Mouse (Mus musculus) MEL (cell line): Measurements from ENCODE around the gene Slc37a3. TPM values are rescaled to one million over a fixed set of nuclear protein-coding genes. Genes with fewer than 3 reads are reported as not detected.

Source experiments
- DNase-seq: peaks from one replicate; pipeline ENCODE4 v3.0.0; 2011; ENCODE audit warnings: low read depth, low spot score
- H3K27ac ChIP-seq: 2 replicates; pipeline ENCODE4 v1.5.1; 2012; ENCODE audit warnings: low read depth, mild to moderate bottlenecking, control low read depth, low read length, moderate library complexity; ENCODE audit not compliant: control insufficient read depth
- H3K27me3 ChIP-seq, 2 experiments: fragments of 150-350 bp in 1 of 2; sonication (generic) in 1 of 2; 2 replicates each; pipeline ENCODE4 v1.6.1; 2012; ENCODE audit warnings: low read length in 2 of 2, mild to moderate bottlenecking in 2 of 2, improper control_type of control experiment in 1 of 2, moderate library complexity in 1 of 2; ENCODE audit not compliant: insufficient read depth in 2 of 2, control insufficient read depth in 1 of 2
- H3K36me3 ChIP-seq, 2 experiments: 2 replicates each; pipeline ENCODE4 v1.6.1; 2012 to 2014; ENCODE audit warnings: low read length in 2 of 2, improper control_type of control experiment in 1 of 2, inconsistent platforms in 1 of 2, mild to moderate bottlenecking in 1 of 2; ENCODE audit not compliant: insufficient read depth in 2 of 2, control insufficient read depth in 1 of 2
- H3K4me1 ChIP-seq, 2 experiments: fragments of 150-350 bp in 1 of 2; sonication (generic) in 1 of 2; 2 replicates each; pipeline ENCODE4 v1.6.1; 2012; ENCODE audit warnings: low read length in 2 of 2, improper control_type of control experiment in 1 of 2, mild to moderate bottlenecking in 1 of 2; ENCODE audit not compliant: insufficient read depth in 2 of 2, control insufficient read depth in 1 of 2
- H3K4me3 ChIP-seq, 2 experiments: fragments of 150-350 bp in 1 of 2; sonication (generic) in 1 of 2; 2 replicates each; pipeline ENCODE4 v1.5.1; 2012; ENCODE audit warnings: low read depth in 2 of 2, low read length in 2 of 2, mild to moderate bottlenecking in 2 of 2, moderate library complexity in 2 of 2, control low read depth in 1 of 2, improper control_type of control experiment in 1 of 2; ENCODE audit not compliant: control insufficient read depth in 1 of 2, insufficient read depth in 1 of 2
- H3K79me2 ChIP-seq: 2 replicates; pipeline ENCODE4 v1.6.1; 2012; ENCODE audit warnings: mild to moderate bottlenecking, low read length, moderate library complexity; ENCODE audit not compliant: control insufficient read depth, poor library complexity, insufficient read depth
- H3K9ac ChIP-seq: 2 replicates; pipeline ENCODE4 v1.6.1; 2012; ENCODE audit warnings: low read depth, mild to moderate bottlenecking, control low read depth, low read length, moderate library complexity; ENCODE audit not compliant: control insufficient read depth, poor library complexity, severe bottlenecking
- H3K9me3 ChIP-seq: fragments of 150-350 bp; sonication (generic); replicated peaks from 2 replicates; pipeline ENCODE4 v1.6.1; 2012; ENCODE audit warnings: mild to moderate bottlenecking, low read length, improper control_type of control experiment, moderate library complexity; ENCODE audit not compliant: insufficient read depth
- BHLHE40 ChIP-seq: IDR thresholded peaks from 2 replicates; pipeline ENCODE4 v1.6.1; 2012; ENCODE audit warnings: low read depth, mild to moderate bottlenecking, inconsistent platforms, low read length, improper control_type of control experiment, borderline replicate concordance
- CHD1 ChIP-seq: IDR thresholded peaks from 2 replicates; pipeline ENCODE4 v1.6.1; 2012; ENCODE audit warnings: low read depth, mild to moderate bottlenecking, inconsistent platforms, low read length, improper control_type of control experiment
- E2F4 ChIP-seq: IDR thresholded peaks from 2 replicates; pipeline ENCODE4 v1.6.1; 2011; ENCODE audit warnings: low read depth, low read length, improper control_type of control experiment, borderline replicate concordance
- ETS1 ChIP-seq: IDR thresholded peaks from 2 replicates; pipeline ENCODE4 v1.6.1; 2012; ENCODE audit warnings: low read depth, mild to moderate bottlenecking, inconsistent platforms, low read length, improper control_type of control experiment, moderate library complexity
- JUND ChIP-seq: IDR thresholded peaks from 2 replicates; pipeline ENCODE4 v1.6.1; 2011; ENCODE audit warnings: low read depth, mild to moderate bottlenecking, improper control_type of control experiment, low read length
- MAX ChIP-seq: IDR thresholded peaks from 2 replicates; pipeline ENCODE4 v1.6.1; 2011; ENCODE audit warnings: low read length, improper control_type of control experiment
- MEF2A ChIP-seq: IDR thresholded peaks from 2 replicates; pipeline ENCODE4 v1.6.1; 2014; ENCODE audit warnings: low read depth, mild to moderate bottlenecking, inconsistent platforms, low read length, improper control_type of control experiment; ENCODE audit not compliant: poor library complexity, insufficient replicate concordance, severe bottlenecking; ENCODE audit errors: extremely low read depth
- MYB ChIP-seq: IDR thresholded peaks from 2 replicates; pipeline ENCODE4 v1.6.1; 2011; ENCODE audit warnings: mild to moderate bottlenecking, low read depth, low read length, improper control_type of control experiment
- MYC ChIP-seq: IDR thresholded peaks from 2 replicates; pipeline ENCODE4 v1.6.1; 2011; ENCODE audit warnings: low read depth, mild to moderate bottlenecking, low read length, improper control_type of control experiment, moderate library complexity
- NELFE ChIP-seq: IDR thresholded peaks from 2 replicates; pipeline ENCODE4 v1.6.1; 2011; ENCODE audit warnings: low read depth, low read length, improper control_type of control experiment
- NRF1 ChIP-seq: IDR thresholded peaks from 2 replicates; pipeline ENCODE4 v1.6.1; 2014; ENCODE audit warnings: low read depth, mild to moderate bottlenecking, inconsistent platforms, low read length, improper control_type of control experiment, moderate library complexity; ENCODE audit not compliant: poor library complexity, insufficient read depth, severe bottlenecking
- POLR2AphosphoS5 ChIP-seq: IDR thresholded peaks from 2 replicates; pipeline ENCODE4 v1.6.1; 2012; ENCODE audit warnings: low read depth, borderline replicate concordance, mild to moderate bottlenecking, inconsistent platforms, low read length, moderate library complexity, mixed read lengths
- RAD21 ChIP-seq: IDR thresholded peaks from 2 replicates; pipeline ENCODE4 v1.6.1; 2011; ENCODE audit warnings: mild to moderate bottlenecking, low read depth, low read length, improper control_type of control experiment
- RCOR1 ChIP-seq: IDR thresholded peaks from 2 replicates; pipeline ENCODE4 v1.6.1; 2012; ENCODE audit warnings: low read depth, mild to moderate bottlenecking, inconsistent platforms, low read length, improper control_type of control experiment
- SIN3A ChIP-seq: IDR thresholded peaks from 2 replicates; pipeline ENCODE4 v1.6.1; 2012; ENCODE audit warnings: low read length, improper control_type of control experiment, inconsistent platforms
- TBP ChIP-seq: IDR thresholded peaks from 2 replicates; pipeline ENCODE4 v1.8.0; 2011; ENCODE audit warnings: low read depth, low read length, improper control_type of control experiment
- UBTF ChIP-seq: IDR thresholded peaks from 2 replicates; pipeline ENCODE4 v1.6.1; 2012; ENCODE audit warnings: low read depth, mild to moderate bottlenecking, inconsistent platforms, low read length, improper control_type of control experiment, moderate library complexity, borderline replicate concordance; ENCODE audit not compliant: insufficient read depth
- USF2 ChIP-seq, 2 experiments: IDR thresholded peaks; 2 replicates each; pipeline ENCODE4 v1.6.1; 2011 to 2012; ENCODE audit warnings: improper control_type of control experiment in 2 of 2, low read length in 2 of 2, borderline replicate concordance in 1 of 2, inconsistent platforms in 1 of 2, low read depth in 1 of 2, mild to moderate bottlenecking in 1 of 2; ENCODE audit not compliant: insufficient read depth in 1 of 2
- ZKSCAN1 ChIP-seq: IDR thresholded peaks from 2 replicates; pipeline ENCODE4 v1.6.1; 2012; ENCODE audit warnings: low read depth, mild to moderate bottlenecking, inconsistent platforms, low read length, improper control_type of control experiment, moderate library complexity
- polyA plus RNA-seq, 2 experiments: library from polyadenylated mRNA; stranded (reverse) in 1 of 2; unstranded in 1 of 2; fragments of >175 nt in 1 of 2; fragments of >200 nt in 1 of 2; gene quantifications; 2 replicates each; pipeline versions ENCODE4 v1.2.1 to v1.2.4; 2012; ENCODE audit warnings: low replicate concordance in 2 of 2, low read depth in 1 of 2; ENCODE audit not compliant: insufficient read length in 2 of 2, insufficient read depth in 1 of 2, missing spikeins in 1 of 2
- total RNA-seq: library from RNA; depleted of rRNA; stranded (reverse); fragments of 300-350 nt; gene quantifications from 2 replicates; pipeline ENCODE4 v1.2.3, GENCODE M21; 2012

Gene Slc37a3
- total and polyA plus RNA-seq, 3 experiments, result 4.9 to 12.0 TPM; not detected in 1

DNA sequence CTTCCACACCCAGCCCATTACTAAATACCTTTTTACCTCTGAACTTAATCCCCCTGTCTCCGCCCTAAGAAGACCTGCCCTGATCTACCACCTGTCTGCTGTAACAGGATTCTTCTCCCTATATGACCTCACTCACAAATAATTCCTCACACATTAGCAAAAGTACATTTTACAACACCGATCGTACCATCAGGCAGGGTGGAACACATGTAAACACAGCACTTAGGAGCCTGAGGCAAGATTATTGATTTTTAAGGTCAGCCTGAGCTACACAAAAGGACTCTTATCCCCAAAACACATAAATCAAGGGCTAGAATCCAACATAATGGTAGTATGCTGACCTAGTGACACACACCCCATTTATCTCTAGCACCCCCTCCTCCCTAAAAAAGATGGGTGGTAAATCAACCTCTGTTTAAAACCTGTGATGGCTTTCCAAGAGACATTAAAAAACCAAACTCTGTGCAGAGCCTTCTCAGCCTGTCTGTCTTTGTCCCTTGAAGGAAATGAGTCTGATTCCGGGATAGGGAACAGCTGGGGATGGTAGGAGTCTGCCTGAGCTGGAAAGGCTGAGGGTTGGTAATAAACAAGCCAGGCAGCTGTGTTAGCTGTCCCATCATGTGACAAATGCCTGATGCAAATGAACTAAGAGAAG is 4.0 kb downstream of the Slc37a3 start:
- Histone ChIP-seq H3K9me3 (no peaks in the 10 kb centered on the region), H3K27ac (no peak overlapping the region), H3K9ac (no peak overlapping the region), H3K4me1 (peaks cover 5 to 6% of the 10 kb centered on the region in 2 experiments; a peak in 3 of 4 replicates), H3K4me3 (no peak overlapping the region), H3K79me2 (no peaks in the 10 kb centered on the region; the same call in 1 of the 2 replicates), H3K27me3 (no peaks in the 10 kb centered on the region), H3K36me3 (peaks cover 0 to 8% of the 10 kb centered on the region in 2 experiments; a peak in 2 of 4 replicates)
- DNase-seq, result no peak
- no peak for TF ChIP-seq SIN3A
- no peak for TF ChIP-seq JUND
- no peak for TF ChIP-seq UBTF
- TF ChIP-seq, all 39 proteins: peak for 0

DNA sequence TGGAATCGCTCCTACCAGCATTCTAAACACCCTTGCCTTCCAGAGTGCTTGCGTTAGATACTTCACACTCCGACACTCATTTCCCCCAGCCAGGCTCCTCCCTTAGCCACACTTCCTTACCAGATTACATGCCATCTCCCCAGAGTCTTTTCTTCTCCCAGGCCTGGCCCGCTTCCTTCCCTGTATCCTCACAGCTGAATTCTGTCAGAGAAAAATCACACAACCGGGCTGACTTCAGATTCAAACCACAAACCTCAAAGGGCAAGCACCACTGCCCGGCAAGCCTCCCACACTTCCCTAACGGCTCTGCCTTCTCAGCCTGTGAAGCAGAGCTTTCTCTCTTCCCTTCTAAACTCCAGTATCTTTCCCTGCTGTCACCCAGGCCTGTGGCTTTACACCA is 4.7 kb downstream of the Slc37a3 start:
- peaks cover 0 to 8% of the 10 kb centered on the region in 2 experiments; a peak in 2 of 4 replicates for H3K36me3 ChIP-seq
- no peak overlapping the region for H3K27ac ChIP-seq
- H3K27me3 ChIP-seq, result no peaks in the 10 kb centered on the region
- H3K9me3 ChIP-seq, result no peaks in the 10 kb centered on the region
- DNase-seq, result no peak
- TF ChIP-seq NELFE (no peak), RCOR1 (no peak), MYB (no peak), MEF2A (no peak), MAX (no peak), ZKSCAN1 (no peak), JUND (no peak), USF2 (IDR thresholded peaks at IDR 0.05; ENCODE audit: borderline replicate concordance in 1 of 2, insufficient read depth in 1 of 2, low read depth in 1 of 2, low read length in 2 of 2) (no peak), BHLHE40 (no peak), RAD21 (no peak), NRF1 (no peak), CHD1 (no peak), POLR2AphosphoS5 (no peak), MYC (no peak), E2F4 (no peak), TBP (no peak), ETS1 (no peak)
- TF ChIP-seq, all 39 proteins: peak for 0
- Histone ChIP-seq H3K4me1 (peaks cover 5 to 6% of the 10 kb centered on the region in 2 experiments; a peak in 3 of 4 replicates), H3K4me3 (no peak overlapping the region), H3K9ac (no peak overlapping the region), H3K79me2 (no peaks in the 10 kb centered on the region; the same call in 1 of the 2 replicates)
